7 mouse cellular contexts compared by ENCODE assay signal in genomic region chr4:133277104-133278026, GRCm38 (mm10). TPM values are rescaled to one million over a fixed set of nuclear protein-coding genes. Genes with fewer than 3 reads are reported as not detected.
A peak's percentile ranks its signal among the peaks of the same experiment; 100 is the strongest.
DNase-seq lines count a peak whose midpoint lies in the region; ATAC-seq and TF ChIP-seq lines count a peak whose summit lies in the region.

Gene Tmem222 (minus strand): TSS chr4:133277792.

- H3K4me3 ChIP-seq in embryonic facial prominence, embryonic 12.5 days, result peak within 1 kb of the TSS; percentile 82
- H3K4me3 ChIP-seq in kidney, adult 2 months (ENCODE audit: insufficient read depth, low read depth, low read length), result peak within 1 kb of the TSS; percentile 87
- H3K4me3 ChIP-seq in limb, embryonic 12.5 days (replicated peaks), result peak within 1 kb of the TSS; percentile 76
- peak within 1 kb of the TSS; percentile 84 for H3K4me3 ChIP-seq in midbrain, embryonic 15.5 days
- H3K4me3 ChIP-seq in spleen, adult 2 months (ENCODE audit: extremely low read depth, insufficient read depth, insufficient read length), result peak within 1 kb of the TSS; percentile 92

- H3K9ac ChIP-seq in embryonic facial prominence, embryonic 12.5 days, result peak within 1 kb of the TSS; percentile 86
- H3K9ac ChIP-seq in limb, embryonic 12.5 days (replicated peaks), result peak within 1 kb of the TSS; percentile 82
- peak within 1 kb of the TSS; percentile 88 for H3K9ac ChIP-seq in midbrain, embryonic 15.5 days

- peaks cover 4% of the 10 kb centered on the region; the same call in 1 of the 2 replicates for H3K36me3 ChIP-seq in embryonic facial prominence, embryonic 12.5 days
- H3K36me3 ChIP-seq in kidney, adult 2 months (ENCODE audit: control insufficient read depth, insufficient read depth, low read length), result no peaks in the 10 kb centered on the region
- H3K36me3 ChIP-seq in limb, embryonic 12.5 days, result peaks cover 20% of the 10 kb centered on the region; the same call in 1 of the 2 replicates
- no peaks in the 10 kb centered on the region for H3K36me3 ChIP-seq in midbrain, embryonic 15.5 days (replicated peaks)
- 0 out of 2 replicates have a peak, but pooled peaks cover 1% of the 10 kb centered on the region for H3K36me3 ChIP-seq in spleen, adult 2 months (ENCODE audit: control insufficient read depth, insufficient read depth, low read length)

- no peaks in the 10 kb centered on the region for H3K27me3 ChIP-seq in embryonic facial prominence, embryonic 12.5 days
- H3K27me3 ChIP-seq in kidney, adult 2 months (replicated peaks; ENCODE audit: control insufficient read depth, insufficient read depth, low read length), result no peaks in the 10 kb centered on the region
- H3K27me3 ChIP-seq in limb, embryonic 12.5 days, result no peaks in the 10 kb centered on the region
- no peaks in the 10 kb centered on the region for H3K27me3 ChIP-seq in midbrain, embryonic 15.5 days (replicated peaks)
- no peaks in the 10 kb centered on the region for H3K27me3 ChIP-seq in spleen, adult 2 months (ENCODE audit: control insufficient read depth, insufficient read depth, low read length)

- peak; percentile 82 for ATAC-seq in embryonic facial prominence, embryonic 12.5 days (ENCODE audit: insufficient number of reproducible peaks, insufficient read depth, low FRiP score, low TSS enrichment)
- ATAC-seq in limb, embryonic 12.5 days (ENCODE audit: insufficient number of reproducible peaks, insufficient read depth, low FRiP score, low TSS enrichment, low read depth), result peak; percentile 77
- ATAC-seq in midbrain, embryonic 15.5 days (replicated peaks), result peak; percentile 93

- peaks cover 27% of the 10 kb centered on the region for H3K4me1 ChIP-seq in embryonic facial prominence, embryonic 12.5 days
- H3K4me1 ChIP-seq in kidney, adult 2 months (ENCODE audit: control insufficient read depth, insufficient read depth, low read length), result peaks cover 9% of the 10 kb centered on the region
- H3K4me1 ChIP-seq in limb, embryonic 12.5 days (replicated peaks), result peaks cover 37% of the 10 kb centered on the region
- H3K4me1 ChIP-seq in midbrain, embryonic 15.5 days, result peaks cover 27% of the 10 kb centered on the region
- H3K4me1 ChIP-seq in spleen, adult 2 months (ENCODE audit: control insufficient read depth, insufficient read depth, insufficient read length), result peaks cover 4% of the 10 kb centered on the region; the same call in 1 of the 2 replicates

- H3K4me2 ChIP-seq in embryonic facial prominence, embryonic 12.5 days (replicated peaks), result peak within 1 kb of the TSS; percentile 72
- peak within 1 kb of the TSS; percentile 78 for H3K4me2 ChIP-seq in limb, embryonic 12.5 days
- H3K4me2 ChIP-seq in midbrain, embryonic 15.5 days, result peak within 1 kb of the TSS; percentile 72

- H3K9me3 ChIP-seq in embryonic facial prominence, embryonic 12.5 days, result no peaks in the 10 kb centered on the region
- H3K9me3 ChIP-seq in limb, embryonic 12.5 days, result no peaks in the 10 kb centered on the region
- H3K9me3 ChIP-seq in midbrain, embryonic 15.5 days, result no peaks in the 10 kb centered on the region

- under 1% methylated on average over 73 of the region's 73 CpGs for WGBS in embryonic facial prominence, embryonic 12.5 days
- under 1% methylated on average over 73 of the region's 73 CpGs for WGBS in kidney, adult 2 months
- WGBS in limb, embryonic 12.5 days, result under 1% methylated on average over 73 of the region's 73 CpGs
- under 1% methylated on average over 73 of the region's 73 CpGs for WGBS in midbrain, embryonic 15.5 days
- under 1% methylated on average over 73 of the region's 73 CpGs for WGBS in spleen, adult 2 months

- TF ChIP-seq CTCF in kidney, adult 2 months (conservative IDR thresholded peaks at IDR 0.05; ENCODE audit: insufficient read depth, insufficient read length, low read depth, low read length), result no peak
- no peak for TF ChIP-seq CTCF in spleen, adult 2 months (IDR thresholded peaks at IDR 0.05; ENCODE audit: extremely low read depth, insufficient read depth, insufficient read length, insufficient replicate concordance)

- TF ChIP-seq POLR2A in kidney, adult 2 months (IDR thresholded peaks at IDR 0.05; ENCODE audit: low read depth, low read length), result no peak
- no peak; the same call in none of the 2 replicates for TF ChIP-seq POLR2A in spleen, adult 2 months (IDR thresholded peaks at IDR 0.05; ENCODE audit: low read depth, low read length)

- H3K27ac ChIP-seq in embryonic facial prominence, embryonic 12.5 days, result peak within 1 kb of the TSS; percentile 94
- peak within 1 kb of the TSS; percentile 76 for H3K27ac ChIP-seq in kidney, adult 2 months (ENCODE audit: insufficient read depth, low read depth, low read length)
- H3K27ac ChIP-seq in limb, embryonic 12.5 days, result peak within 1 kb of the TSS; percentile 92
- peak within 1 kb of the TSS; percentile 90 for H3K27ac ChIP-seq in midbrain, embryonic 15.5 days
- peak within 1 kb of the TSS; percentile 79 for H3K27ac ChIP-seq in spleen, adult 2 months (ENCODE audit: insufficient read depth, low read length)

- DNase-seq in adrenal gland, postnatal 25 days, result peak; percentile 94
- DNase-seq in heart, adult 18-20 months, result peak; percentile 97 to 98
- peak; percentile 97 for DNase-seq in kidney, adult 2 months
- DNase-seq in spleen, adult 2 months (ENCODE audit: low read depth in 1 of 2, low spot score in 2 of 2), result peak; percentile 81 to 89

RNA-seq across cellular contexts. Expression of gene Tmem222, which starts in this region (rescaled TPM):
- total RNA-seq in adrenal gland, postnatal 25 days (2021), result 60.2 and 73.3 TPM in 2 replicates
- 80.2 and 81.8 TPM in 2 replicates for polyA plus RNA-seq in embryonic facial prominence, embryonic 12.5 days (2016; fragmentation: Nextera tagmentation; extraction: Ambion mirVana)
- 10 to 100 TPM; 32.7 to 34.6 TPM for total RNA-seq in heart, adult 18-20 months (2021)
- 70.6 and 80.4 TPM in 2 replicates for polyA plus RNA-seq in kidney, adult 2 months (2012; rRNA removed)
- 81.4 and 85.3 TPM in 2 replicates for polyA plus RNA-seq in limb, embryonic 12.5 days (2016; fragmentation: Nextera tagmentation; extraction: Ambion mirVana)
- 118 and 120 TPM in 2 replicates for polyA plus RNA-seq in midbrain, embryonic 15.5 days (2015; fragmentation: Nextera tagmentation; extraction: Ambion mirVana)
- 58.0 and 61.0 TPM in 2 replicates for polyA plus RNA-seq in spleen, adult 2 months (2012; rRNA removed)

Comparison
In these comparisons a context has a peak if more than half of its experiments do, and no peak if none do; other contexts are left out.
1. Peak in every context shown above with its lines: DNase-seq, ATAC-seq, H3K4me3 ChIP-seq and H3K27ac ChIP-seq.